Mouse (Mus musculus): Measurements from ENCODE around the gene Bcl2l11.

DNA sequence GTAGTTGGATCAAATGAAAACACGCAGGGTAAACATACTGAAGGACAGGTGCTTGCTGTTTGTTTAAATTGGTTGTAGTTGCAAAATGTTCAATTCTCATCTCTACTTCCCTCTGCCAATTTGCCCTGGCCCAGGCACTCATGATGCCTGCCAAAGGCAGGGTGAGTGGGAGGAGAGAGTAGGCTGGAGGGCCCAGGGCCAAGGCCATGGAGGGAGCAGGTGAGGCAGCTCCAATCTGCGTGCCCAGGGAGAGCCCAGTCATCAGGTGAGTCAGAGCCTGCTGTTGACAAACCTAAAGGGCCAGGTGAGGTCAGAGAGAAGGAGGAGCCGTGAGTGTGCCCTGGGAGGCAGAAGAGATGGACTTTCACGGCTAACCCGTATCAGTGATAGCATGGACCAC lies 46.4 kb downstream of the Bcl2l11 start:
- no peak for TF ChIP-seq CTCF (IDR thresholded peaks at IDR 0.05; ENCODE audit: borderline replicate concordance, insufficient read depth, low read length)
- no peak for TF ChIP-seq POLR2A (IDR thresholded peaks at IDR 0.05; ENCODE audit: low read depth, low read length)

Measured in embryonic fibroblast, embryonic 13.5 days (primary cell).